Mouse (Mus musculus): ENCODE data around the gene Dtd1.

The Dtd1 gene

GRCm38 (mm10) chr2:144640101-144640500, 40.4 kb downstream of the Dtd1 start:
- no peak for DNase-seq (ENCODE audit: extremely low spot score, low spot score)

GRCm38 (mm10) chr2:144641991-144642390, 42.3 kb downstream of the Dtd1 start:
- DNase-seq (ENCODE audit: extremely low spot score, low spot score): no peak

- no peak for DNase-seq (ENCODE audit: extremely low spot score, low spot score)
Measured at GRCm38 (mm10) chr2:144646360-144646759, 46.7 kb downstream of the Dtd1 start.

- no peak for DNase-seq (ENCODE audit: extremely low spot score, low spot score)
Measured at GRCm38 (mm10) chr2:144647151-144647550, 47.5 kb downstream of the Dtd1 start.

- DNase-seq (ENCODE audit: extremely low spot score, low spot score): no peak
Measured at GRCm38 (mm10) chr2:144649960-144650359, 50.3 kb downstream of the Dtd1 start.

- no peak for DNase-seq (ENCODE audit: extremely low spot score, low spot score)
Measured at GRCm38 (mm10) chr2:144652841-144653240, 53.1 kb downstream of the Dtd1 start.

DNA sequence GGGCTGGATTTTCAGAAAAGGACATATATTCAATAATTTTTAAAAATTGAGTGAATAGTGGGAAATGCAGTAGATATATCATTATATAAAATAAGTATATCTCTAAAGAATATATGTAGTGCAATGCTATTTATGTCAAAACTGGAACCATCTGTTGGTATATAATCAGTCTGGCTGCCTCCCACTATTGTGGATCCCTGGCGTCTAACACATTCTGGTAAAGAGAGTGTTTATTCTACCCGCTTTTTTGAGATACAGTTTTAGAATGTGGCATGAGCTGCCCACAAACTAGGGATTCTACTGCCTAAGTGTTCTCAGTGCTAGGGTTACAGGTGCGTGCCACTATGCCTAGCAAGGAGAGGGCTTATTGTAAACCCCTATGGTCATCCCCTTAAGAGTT, 55.6 kb downstream of the Dtd1 start:
- no peak for DNase-seq (ENCODE audit: extremely low spot score, low spot score)

GRCm38 (mm10) chr2:144668507-144668906, 68.8 kb downstream of the Dtd1 start:
- no peak for DNase-seq (ENCODE audit: extremely low spot score, low spot score)

GRCm38 (mm10) chr2:144670289-144670930, 70.7 kb downstream of the Dtd1 start:
- DNase-seq (ENCODE audit: extremely low spot score, low spot score): no peak

GRCm38 (mm10) chr2:144672397-144672796, 72.7 kb downstream of the Dtd1 start:
- no peak for DNase-seq (ENCODE audit: extremely low spot score, low spot score)

DNA sequence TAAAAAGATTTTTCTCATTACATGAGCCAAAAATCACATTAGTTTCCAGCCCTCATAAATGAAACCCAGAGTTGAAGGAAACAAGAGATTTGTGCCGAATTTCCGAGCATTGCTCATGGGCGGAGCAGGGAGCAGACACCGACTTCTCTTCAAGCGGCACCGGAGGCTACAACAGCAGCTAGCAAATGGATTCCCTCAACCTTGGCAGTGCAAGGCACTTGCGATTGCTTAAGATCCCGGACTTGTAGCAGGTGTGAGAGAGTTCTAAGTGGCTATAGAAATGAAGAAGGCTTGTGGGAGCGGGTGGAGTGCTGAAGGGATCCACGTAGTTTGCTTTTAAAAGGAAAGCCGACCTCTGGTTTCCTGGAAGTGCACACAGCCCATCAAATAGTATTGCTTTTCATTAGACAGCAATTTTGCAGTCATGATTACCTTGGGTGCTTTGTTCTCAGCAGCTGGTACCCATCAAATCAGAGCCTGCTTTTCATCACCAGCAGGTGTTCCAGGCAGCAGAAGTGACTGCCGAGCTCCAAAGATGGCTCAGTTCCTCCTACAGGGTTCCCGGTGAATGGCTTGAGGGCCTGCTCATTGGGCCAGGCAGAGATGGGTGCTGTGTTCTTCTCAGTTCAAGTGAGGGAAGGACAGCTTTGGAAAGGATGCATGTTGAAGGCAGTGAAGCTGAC, 77.0 kb downstream of the Dtd1 start:
- DNase-seq (ENCODE audit: extremely low spot score, low spot score): peak; percentile 16

GRCm38 (mm10) chr2:144677229-144677571, 77.5 kb downstream of the Dtd1 start:
- DNase-seq (ENCODE audit: extremely low spot score, low spot score): no peak

GRCm38 (mm10) chr2:144678779-144679178, 79.1 kb downstream of the Dtd1 start:
- no peak for DNase-seq (ENCODE audit: extremely low spot score, low spot score)

DNA sequence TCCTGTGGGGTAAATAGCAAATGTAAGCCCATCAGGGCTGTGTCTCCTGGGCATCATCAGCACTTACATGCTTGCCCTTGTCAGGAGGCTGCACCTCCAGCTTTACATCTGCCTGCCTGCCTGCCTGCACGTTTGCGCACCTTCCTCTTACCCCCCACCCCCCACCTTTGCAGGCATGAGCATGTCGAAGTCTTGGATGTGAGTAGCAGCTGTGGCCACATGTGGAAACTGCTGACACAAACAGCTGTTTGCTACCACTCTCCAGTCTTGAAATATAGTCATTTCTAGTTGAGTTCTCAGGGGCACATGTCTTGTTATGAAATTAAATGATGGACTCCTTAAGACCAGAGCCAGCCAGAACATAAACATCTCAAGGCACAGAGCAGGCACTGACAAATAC, 79.7 kb downstream of the Dtd1 start:
- no peak for DNase-seq (ENCODE audit: extremely low spot score, low spot score)

DNA sequence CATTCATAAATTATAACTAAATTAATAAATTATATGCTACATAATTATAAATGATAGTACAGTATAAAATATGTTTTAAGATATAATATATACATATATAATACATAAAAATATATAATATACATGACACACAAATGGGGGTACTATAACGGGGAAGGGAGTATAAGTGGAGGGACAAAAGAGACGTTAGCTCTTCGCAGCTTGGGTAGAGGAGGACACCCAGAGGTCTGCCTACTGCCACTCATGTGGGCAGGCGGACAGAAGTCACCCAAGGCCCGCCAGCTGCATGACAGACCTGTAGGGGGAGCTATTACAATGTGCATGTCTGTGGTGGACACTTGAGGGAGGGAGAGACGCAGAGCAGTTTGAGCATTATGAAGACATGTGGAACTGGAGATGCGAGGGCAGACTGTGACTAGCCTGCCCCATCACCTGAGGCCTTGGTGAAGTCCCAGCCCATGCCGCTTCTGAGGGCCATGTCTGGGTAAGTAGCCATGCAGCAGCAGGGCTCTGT, 92.6 kb downstream of the Dtd1 start:
- DNase-seq (ENCODE audit: extremely low spot score, low spot score): no peak

DNA sequence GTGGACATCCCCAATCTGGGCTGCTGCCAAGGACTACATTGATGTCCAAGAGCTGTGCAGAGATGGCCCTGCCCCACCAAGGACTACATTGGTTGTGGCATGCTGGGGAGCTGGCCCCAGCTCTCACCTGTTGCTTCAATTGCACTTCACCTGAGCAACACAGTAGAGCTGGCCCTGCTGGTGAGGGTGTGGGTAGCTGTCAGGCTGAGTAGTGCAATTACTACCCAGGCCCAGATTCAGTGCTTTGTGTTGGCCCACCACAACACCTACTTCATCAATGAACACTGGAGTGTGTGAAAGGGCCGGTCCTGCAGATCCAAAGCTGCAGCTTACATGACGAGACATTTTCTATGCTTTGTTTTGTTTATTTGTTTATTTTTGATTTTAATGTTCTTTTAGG, 93.1 kb downstream of the Dtd1 start:
- no peak for DNase-seq (ENCODE audit: extremely low spot score, low spot score)

GRCm38 (mm10) chr2:144694923-144695322, 95.2 kb downstream of the Dtd1 start:
- no peak for DNase-seq (ENCODE audit: extremely low spot score, low spot score)

DNA sequence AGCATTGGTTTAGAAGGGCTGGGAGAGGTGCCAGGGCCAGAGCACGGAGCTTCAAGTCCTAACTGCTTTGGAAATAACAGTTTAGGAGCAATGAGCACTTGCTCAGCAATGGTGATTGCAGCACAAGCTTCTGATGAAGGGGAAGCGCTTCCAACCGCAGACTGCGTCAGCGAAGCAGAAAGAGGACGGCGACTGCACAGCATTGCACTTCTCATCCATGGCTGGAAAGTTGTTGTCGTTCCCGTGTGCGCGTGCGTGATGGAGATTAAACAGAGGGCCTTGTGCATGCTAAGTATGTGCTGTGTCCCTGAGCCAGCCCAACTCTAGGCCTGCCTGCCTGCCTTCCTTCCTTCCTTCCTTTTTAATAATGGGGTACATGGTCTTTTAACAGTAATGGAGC, 98.3 kb downstream of the Dtd1 start:
- no peak for DNase-seq (ENCODE audit: extremely low spot score, low spot score)

GRCm38 (mm10) chr2:144700608-144701007, 100.9 kb downstream of the Dtd1 start:
- DNase-seq (ENCODE audit: extremely low spot score, low spot score): no peak

DNA sequence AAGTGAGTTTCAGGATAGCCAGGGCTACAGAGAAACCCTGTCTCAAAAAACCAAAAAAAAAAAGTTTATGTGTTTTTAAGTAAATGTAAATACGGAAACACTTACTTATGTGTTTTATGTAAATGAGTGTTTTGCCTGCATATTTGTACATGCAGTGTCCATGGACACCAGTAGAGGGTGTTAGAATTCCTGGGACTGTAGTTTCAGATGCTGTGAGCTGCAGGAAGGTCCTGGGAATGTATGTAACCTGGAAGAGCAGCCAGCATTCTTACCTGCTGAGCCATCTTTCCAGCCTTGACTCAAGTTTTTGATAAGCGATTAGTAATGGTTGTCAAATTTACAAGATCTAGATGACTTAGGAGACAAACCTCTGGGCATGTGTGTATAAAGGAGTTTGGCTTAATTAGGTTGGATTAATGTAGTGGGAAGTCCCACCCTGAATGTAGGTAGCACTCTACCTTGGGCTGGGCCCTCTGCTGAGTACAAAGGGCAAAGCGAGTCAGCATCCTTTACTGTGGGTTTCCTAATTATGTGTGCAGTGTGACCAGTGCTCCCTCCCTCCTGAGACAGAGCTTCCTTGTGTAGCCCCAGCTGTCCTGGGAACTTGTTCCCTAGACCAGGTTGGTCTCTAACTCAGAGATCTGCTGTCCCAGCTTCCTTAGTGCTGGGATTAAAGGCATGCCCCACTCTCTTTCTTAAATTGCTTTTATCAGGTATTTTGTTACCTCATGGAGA, 101.9 kb downstream of the Dtd1 start:
- DNase-seq (ENCODE audit: extremely low spot score, low spot score): no peak

DNA sequence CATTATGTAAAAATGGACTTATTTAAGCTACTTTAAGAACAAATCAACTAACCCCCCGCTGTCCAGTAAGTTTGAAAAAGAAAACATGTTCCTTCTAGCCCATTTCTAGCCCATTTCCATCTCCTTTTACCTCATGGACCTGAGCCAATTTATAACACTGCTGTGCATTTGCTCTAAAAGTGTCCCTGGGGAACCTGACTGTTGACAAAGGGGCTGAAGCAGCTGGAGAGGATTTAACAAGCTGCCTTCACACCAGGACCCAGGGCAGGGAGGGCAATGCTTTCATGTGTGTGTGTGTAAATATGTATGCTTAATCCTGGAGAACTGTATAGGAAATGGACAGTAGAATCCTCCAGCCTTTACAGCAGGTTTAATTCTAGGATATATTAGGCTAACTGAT, 109.6 kb downstream of the Dtd1 start:
- no peak for DNase-seq (ENCODE audit: extremely low spot score, low spot score)

GRCm38 (mm10) chr2:144709704-144710103, 110.0 kb downstream of the Dtd1 start:
- no peak for DNase-seq (ENCODE audit: extremely low spot score, low spot score)

All from neural tube, embryonic 10.5 days (tissue).